Mouse (Mus musculus): ENCODE measurements at regions not wholly inside any gene's neighbourhood (a gene's known extent, or its start where the extent isn't known, plus 50 kb on each side); places are given as distances from the start of the nearest gene placed in this dataset.

DNA sequence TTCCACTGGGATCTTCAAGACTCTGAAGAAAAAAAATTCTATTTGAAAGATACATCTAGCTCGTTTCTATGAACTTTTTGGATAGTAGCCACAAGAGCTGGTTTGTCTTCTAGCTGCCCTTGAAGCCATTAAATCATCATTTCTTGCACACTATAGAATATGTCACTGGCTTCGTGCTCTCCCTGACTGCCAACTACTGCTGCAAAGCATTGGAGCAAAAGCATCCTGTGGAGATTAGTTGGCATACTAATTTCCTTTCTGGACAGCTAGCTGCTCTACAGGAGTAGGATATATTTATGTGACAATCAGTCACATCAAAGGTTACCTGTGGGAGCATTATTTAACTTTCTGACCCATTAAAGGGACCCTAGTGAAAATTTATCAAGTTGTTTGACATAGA is 243.1 kb downstream of the Pdgfc start:
- DNase-seq (ENCODE audit: low read depth, low spot score): no peak

DNA sequence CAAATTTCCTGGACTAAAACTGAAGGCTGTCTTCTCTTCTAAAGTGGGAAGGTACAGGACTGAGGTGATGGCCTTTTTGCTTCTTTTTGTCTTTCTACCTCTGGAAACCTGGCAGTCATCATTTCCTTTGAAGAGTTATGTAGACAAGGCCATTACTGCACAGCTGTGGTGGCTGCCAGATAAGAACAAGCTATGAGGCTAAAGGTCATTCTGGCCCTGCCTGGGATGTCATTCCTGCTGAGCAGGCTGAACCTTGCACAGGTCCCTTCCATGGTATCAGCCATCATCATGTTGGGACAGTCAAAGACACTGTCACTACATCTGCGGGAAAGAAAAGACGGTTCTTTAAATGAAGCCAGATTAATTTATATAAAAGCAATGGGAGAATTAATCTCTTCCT is 253.5 kb downstream of the Pdgfc start:
- DNase-seq (ENCODE audit: low read depth, low spot score): no peak

DNA sequence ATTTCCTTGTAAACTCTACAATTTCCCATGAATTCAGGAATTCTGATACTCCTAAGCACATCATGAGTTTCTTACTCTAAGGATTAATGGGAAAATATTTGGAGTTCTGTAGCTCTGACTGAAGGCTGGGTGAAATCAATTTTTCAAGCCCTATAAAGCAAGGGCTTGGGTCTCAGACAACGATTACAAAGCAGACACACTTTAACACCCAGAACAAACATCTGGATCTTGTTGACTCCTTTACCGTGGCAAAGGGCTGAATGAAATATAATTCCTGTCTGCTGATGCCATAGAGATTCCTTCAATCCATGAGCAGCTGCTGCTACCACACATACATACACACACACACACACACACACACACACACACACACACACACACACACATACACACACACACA is 256.2 kb downstream of the Pdgfc start:
- peak; percentile 70 for DNase-seq (ENCODE audit: low read depth, low spot score)

DNA sequence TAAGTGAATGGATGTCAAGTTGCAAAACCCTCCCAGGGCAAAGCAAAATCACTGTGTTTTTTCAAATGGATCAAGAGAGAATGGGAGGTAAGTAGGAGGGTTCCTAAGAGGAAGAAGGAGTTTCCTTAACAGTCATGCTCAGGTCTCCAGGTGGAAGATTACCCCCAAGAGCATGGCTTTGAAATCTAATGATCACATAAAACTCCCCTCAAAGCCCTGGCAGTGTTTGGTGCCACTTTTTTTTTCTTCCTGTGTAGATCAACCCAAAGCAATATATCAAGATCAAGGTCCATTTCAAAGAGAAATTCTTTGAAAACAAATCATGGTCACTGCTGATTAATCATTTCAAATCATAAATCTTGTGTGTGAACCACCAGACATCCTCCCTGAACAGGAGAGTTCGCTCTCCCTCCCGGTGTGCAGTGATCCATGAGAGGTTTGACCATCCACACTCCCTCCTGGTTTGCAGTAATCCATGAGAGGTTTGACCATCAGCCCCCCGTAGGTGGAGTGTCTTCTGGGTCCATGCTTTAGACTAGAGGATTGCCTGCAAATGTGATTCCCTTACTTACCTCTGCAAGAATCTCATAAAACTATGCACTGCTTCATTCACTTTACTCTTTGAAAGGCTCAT is 257.1 kb downstream of the Pdgfc start:
- peak; percentile 59 for DNase-seq (ENCODE audit: low read depth, low spot score)

DNA sequence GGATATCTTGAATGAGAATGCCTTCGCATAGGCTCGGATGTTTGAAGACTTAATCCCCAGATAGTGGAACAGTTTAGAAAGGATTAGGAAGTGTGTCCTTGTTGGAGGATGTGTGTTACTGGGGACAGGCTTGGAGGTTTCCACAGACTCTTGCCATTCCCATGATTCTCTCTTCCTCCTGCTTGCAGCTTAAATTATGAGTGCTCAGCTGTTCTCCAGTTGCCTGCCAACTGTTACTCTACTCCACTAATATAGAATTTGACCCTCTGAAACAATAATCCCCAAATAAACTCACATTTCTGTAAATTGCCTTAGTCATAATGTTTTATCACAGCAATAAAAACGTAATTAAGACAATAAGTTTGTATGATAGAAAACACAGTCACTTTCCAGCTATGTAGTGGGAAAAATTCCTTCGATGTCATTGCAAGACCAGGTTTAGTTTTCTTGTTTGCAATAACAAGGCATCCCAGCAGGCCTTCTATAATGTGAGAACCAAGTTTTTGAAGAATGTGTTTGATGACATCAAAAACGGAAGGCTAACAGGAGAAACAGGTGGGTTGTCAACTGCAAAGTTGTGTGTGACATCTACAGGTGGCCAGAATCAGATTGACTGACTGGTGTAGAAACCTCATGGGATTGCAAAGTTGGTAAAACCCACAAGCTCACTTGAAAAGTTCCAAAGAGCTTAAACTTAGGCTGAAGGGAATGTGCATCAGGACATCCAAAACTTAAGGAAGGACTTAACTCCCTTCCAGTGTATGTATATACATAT is 268.0 kb downstream of the Pdgfc start:
- DNase-seq (ENCODE audit: low read depth, low spot score): no peak

DNA sequence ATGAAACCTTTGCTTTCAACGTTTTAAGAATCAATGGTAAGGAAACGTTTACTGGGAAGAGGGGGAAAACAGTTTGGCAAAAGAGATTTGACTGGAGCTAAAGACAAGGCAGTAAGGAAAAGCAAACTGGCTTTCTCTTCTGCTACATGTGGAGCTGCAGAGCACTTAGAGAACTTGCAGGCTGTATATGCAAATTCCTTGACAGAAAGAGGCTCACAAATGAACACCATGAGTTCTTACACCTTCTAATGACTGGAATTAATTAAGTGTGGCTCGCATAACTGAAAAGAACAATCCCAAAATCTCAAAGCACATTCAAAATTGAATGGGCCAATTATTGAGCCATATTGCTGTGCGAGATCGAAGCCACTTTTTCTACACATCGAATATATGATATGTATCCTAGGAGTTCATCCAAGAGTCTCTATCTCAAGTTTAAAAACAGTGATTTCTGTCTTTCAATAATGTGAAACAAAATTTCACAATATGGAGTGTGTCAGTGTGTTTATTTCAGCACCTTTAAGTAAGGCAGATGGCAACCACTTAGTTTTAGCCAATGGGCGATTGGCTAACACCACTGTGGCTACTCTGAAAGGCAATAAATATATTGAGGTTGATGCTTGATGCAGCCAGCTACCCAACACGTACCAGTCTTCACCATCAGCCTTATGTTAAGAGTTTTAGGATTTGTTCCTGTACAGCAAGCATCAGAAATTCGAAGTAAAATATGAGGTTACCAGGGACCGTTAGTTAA is 269.4 kb downstream of the Pdgfc start:
- DNase-seq (ENCODE audit: low read depth, low spot score): no peak

DNA sequence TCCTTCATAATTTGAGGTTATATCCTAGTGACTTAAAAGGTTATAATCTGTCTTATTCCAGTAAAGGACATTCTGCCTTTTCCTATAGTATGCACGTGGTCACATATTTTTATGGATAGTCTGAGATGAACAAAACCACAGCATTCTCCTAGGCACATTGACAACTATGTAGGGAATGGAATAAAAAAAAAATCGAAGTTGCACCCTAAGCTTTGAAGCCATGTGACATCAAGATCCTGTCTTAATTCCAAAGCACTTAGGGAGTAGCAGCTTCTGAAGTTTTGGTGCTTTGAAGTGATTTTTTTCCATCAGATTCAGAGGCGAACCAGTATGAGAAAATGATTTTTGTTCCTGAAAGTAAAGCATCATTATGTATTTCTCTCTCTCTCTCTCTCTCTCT is 290.6 kb downstream of the Pdgfc start:
- no peak for DNase-seq (ENCODE audit: low read depth, low spot score)

DNA sequence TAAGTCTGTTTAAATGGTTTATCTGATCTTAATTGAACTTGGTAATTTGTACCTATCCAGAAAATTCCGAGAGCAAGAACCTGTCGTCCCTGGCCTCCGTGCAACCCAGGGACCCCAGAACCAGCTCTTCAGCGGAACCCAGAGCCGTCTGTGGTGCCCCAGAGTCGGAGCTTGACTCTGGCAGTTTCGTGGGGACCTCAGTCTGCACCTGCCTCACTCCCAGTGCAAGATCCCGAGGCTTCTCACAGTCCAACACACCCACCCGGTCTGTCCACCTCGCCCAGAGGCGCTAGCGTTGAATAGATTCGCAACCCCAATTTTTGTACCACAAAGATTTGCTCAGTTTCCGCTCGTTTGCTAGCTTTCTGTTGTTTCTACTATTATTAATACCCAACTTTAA is 315.5 kb downstream of the Pdgfc start:
- DNase-seq (ENCODE audit: low read depth, low spot score): no peak

DNA sequence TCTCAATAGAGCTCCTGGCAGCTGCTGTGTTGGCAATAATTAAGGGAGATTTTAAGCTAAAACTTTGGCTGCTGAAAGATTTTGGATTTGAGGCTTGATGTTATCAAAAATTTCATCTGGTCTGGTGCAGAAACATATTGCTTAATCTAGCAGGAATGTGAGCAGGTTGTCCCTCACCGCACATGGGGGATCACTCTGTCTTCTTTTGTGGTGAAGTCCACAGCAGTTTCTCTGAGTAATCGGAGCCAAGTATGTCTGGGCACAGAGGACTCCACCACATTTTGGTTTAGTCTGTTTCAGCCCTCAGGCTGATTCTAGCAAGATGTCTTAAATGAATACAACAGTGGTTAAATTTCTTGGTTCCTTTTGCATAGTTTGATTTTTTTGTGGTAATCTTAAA is 331.7 kb downstream of the Pdgfc start:
- no peak for DNase-seq (ENCODE audit: low read depth, low spot score)

DNA sequence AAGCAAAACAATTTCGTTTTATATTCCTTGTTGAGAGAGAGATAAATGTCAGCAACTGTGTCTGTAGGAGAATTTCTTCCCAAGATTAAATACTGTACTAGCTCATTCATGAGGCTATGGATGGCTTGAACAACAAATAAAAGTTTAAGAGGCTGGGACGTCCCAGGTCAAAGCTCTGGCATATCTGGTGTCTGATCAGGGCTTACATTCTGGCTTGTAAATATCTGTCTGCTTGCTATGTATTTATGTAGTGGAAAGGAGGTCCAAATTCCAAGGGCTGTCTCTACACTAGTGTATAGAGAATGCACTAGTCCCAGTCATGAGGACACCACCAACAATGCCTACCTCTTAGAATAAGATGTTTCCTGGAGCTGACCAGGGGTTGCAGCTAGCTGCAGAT is 332.4 kb downstream of the Pdgfc start:
- DNase-seq (ENCODE audit: low read depth, low spot score): no peak

DNA sequence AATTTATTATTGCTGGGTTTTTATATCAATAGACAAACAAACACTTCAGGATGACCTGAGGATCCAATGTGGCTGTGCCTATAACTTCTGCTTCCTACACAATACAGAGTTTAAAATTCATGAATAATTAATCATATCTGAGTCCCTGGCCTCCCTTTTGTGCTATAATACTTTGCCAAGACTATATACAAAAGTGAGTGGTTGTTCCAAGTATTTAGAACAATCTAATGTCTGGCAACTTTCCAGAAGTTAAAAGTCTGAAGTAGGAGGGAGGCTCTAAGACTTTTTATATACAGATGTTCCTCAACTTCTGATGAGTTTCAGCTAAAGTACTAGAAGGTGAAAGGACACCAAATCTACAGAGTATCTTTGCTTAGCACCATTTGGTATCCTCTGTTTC is 333.5 kb downstream of the Pdgfc start:
- DNase-seq (ENCODE audit: low read depth, low spot score): no peak

DNA sequence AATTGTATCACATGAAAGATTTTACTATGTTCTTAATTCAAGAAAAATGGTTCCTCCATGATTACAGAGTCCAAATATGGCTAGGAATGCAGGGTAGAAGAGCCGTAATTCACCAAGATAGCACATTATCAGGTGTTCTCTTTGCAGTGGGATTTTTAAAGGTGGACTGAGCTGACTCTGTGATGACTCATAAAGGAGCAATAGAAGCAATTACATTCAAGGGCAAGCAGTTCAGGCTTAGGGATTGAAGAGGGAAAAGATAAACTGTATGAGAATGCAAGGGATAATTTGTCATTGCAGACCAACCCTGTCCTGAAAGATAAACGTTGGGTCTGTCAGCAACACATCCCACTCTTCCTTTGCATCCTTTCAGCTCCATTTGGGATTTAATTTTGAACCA is 339.8 kb downstream of the Pdgfc start:
- no peak for DNase-seq (ENCODE audit: low read depth, low spot score)

DNA sequence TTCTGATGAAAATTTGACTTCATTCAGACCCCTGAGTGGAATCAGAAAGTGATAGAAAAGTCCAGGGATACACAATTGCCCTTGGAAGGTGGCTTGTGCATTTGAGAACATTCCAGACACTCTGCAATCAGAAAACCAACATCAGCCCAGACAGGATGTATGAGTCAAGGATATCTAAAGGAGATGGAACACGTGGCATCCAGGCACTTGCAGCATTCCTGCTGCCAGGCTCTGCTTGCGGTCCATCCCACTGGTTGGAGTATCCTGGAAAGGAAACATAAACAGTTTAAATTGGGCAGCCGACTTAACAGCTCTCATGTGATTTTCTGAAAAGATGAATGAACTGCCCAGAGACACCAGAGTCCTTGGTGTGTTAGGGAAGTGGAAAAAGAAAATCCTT is 341.2 kb downstream of the Pdgfc start:
- DNase-seq (ENCODE audit: low read depth, low spot score): peak; percentile 62

DNA sequence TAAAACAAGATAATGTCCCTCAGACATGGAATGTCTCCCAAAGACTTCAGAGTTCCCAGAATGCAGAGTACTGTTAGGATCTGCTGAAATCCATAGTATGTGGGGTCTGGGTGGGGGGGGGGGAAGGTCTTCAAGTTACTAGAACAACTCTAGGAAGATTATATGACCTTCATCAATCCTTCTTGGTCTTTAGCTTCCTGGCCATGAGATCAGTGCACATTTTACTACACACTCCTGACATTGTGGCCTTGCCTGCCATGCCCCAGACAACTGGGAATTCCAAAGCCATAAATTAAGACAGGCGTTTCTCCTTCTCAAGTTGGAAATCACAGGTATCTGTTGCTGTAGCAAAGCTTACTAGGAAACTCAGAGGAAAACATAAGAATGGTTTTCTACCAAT is 343.1 kb downstream of the Pdgfc start:
- peak; percentile 44 for DNase-seq (ENCODE audit: low read depth, low spot score)

DNA sequence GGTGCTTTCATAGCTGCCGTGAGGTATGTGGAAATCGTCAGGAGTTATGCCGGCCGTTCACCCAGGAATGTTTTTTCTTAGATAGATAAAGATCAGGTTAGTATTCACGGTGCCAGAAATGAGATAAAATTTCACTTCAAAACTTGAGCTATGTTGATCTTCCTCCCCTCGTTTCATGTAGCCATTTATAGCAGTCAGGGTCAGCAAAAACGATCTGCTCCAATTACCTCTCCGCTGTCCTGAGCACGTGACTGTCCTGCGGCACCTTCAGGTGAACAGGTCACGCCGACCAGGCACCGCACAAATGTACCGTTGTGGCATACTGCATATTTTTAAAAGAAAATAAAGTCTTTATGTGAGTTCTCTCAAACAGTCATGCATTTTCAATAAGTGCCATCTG is 350.7 kb downstream of the Pdgfc start:
- DNase-seq (ENCODE audit: low read depth, low spot score): peak; percentile 20

DNA sequence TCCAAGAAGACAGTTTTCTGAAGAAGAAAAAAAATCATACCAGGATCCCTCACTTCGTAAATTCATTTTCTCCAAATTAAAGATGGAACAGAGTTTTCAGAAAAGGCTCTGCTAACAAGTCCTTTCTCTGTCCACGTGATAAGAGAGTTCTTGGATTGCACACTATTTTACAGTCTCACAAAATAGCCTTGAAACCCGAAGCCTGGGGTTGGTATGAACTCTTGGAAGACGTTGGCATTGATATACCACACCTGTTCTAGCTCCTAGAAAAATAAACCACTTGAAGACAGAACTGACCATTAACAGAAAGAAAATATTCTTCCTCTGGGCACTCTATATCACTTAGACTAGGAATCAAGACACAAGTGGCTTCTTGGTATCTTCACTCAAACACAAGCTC is 351.4 kb downstream of the Pdgfc start:
- no peak for DNase-seq (ENCODE audit: low read depth, low spot score)

DNA sequence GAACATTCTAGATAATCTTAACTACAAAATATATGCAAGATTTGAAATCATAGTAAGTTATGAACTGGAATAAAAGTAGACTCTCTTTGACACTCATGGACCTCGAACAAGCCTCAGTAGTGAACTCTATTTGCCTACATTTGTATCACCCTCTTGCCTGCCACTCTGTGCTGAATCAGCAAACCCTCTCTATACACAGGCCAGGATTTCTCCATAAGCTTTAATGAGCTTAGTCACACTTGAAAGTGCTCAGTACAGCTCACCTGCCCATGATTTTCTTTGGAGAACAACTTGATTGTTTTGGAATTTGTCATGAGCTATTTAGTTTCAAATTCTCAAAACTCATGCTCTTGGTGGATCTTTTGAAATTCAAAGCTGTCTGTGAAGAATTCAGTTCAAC is 361.0 kb downstream of the Pdgfc start:
- no peak for DNase-seq (ENCODE audit: low read depth, low spot score)

DNA sequence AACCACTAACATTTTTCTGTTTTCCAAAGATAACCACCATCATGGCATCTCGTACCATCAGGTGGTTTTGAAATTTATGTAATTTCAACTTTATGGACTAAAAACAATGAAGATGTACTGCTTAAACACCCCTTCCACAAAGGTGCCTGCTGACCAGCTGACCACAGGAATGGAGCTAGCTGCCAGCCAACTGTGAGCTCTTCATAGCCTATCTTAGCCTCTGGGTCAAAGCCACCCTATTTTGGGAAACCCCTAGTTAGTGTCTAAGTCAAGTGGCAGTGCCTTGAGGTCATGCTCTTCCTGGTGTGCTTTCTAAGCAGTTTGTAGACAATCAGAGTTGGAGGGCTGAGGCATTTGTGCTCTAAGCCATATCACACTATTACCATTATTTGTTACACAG is 364.8 kb downstream of the Pdgfc start:
- no peak for DNase-seq (ENCODE audit: low read depth, low spot score)

DNA sequence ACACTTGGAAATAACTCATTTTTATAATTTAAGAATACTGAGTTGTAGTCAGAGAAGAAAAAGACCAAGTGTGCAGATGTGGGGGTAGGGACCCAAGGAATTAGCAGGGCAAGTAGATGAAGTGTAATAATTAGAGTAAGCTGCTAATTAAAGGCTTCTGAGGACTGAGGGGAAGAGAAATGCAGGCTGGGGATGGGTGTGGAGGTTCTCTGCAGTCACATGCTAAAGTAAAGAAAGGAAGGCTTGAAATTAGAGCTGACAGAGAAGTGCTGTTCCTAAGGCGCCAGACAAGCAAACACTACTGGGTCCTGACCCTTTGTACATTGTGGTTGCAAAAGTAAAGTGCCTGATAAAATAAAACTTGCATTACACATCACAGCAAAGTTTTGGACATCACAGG is 372.7 kb downstream of the Pdgfc start:
- DNase-seq (ENCODE audit: low read depth, low spot score): no peak

DNA sequence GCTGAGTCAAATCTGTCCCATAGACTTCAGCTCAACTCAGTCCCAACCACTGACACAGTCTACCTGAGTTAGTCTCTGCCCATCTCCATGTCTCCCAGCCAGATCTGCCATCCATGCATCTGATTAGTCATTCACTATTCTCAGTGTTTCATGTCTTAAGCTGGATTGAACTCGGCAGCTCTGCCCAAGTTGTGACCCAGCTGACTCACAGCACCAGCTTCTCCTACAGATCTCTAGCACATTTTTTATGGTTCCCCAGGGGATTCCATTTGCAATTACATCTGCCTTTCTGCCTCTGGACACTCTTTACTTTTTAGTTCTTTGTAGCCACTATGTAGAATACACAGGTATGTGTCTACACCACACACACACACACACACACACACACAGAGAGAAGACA is 385.7 kb downstream of the Pdgfc start:
- DNase-seq (ENCODE audit: low read depth, low spot score): peak; percentile 10

DNA sequence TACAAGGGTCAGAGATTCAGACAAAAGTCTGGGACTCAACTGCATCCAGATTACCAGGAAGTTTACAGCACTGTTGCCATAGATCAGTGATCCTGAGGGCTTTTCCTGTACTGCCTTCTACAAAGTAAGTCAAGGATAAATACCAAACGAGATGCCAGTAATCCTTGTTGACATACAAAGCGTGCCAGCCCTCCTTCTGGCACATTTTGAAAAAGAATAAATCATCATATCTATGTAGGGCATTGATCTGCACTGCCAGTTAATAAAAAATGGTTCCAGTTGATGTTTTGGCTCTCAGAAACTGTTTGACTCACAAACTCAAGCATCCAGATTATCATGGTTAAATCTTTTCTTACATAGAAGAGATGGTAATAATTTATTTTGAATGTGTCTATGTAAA is 390.5 kb downstream of the Pdgfc start:
- DNase-seq (ENCODE audit: low read depth, low spot score): no peak
